27 mouse cellular contexts compared by ENCODE assay signal in genomic region chr6:148845629-148846028, GRCm38 (mm10).
"Had no signal": no experiment of that assay in that cellular context is flagged by ENCODE, and none has a peak within 500 bp of the region (broad histone marks: within the 10 kb centered on the region; RNA-seq: fewer than 3 reads in every experiment).

No protein-coding gene starts in this region.

- H3K4me1 ChIP-seq: embryonic facial prominence, embryonic 10.5 days; embryonic facial prominence, embryonic 12.5 days; embryonic facial prominence, embryonic 13.5 days; embryonic facial prominence, embryonic 15.5 days; forebrain, embryonic 10.5 days; forebrain, embryonic 12.5 days; forebrain, embryonic 13.5 days; forebrain, embryonic 15.5 days; heart, embryonic 10.5 days had no signal

- H3K27ac ChIP-seq: embryonic facial prominence, embryonic 10.5 days; embryonic facial prominence, embryonic 12.5 days; embryonic facial prominence, embryonic 13.5 days; embryonic facial prominence, embryonic 15.5 days; forebrain, embryonic 10.5 days; forebrain, embryonic 12.5 days; forebrain, embryonic 13.5 days; forebrain, embryonic 15.5 days; gastrocnemius, adult 2 months; heart, adult 2 months; heart, embryonic 10.5 days had no signal

- H3K9ac ChIP-seq: embryonic facial prominence, embryonic 12.5 days; embryonic facial prominence, embryonic 13.5 days; embryonic facial prominence, embryonic 15.5 days; forebrain, embryonic 12.5 days; forebrain, embryonic 13.5 days; forebrain, embryonic 15.5 days; forebrain, postnatal 0 days had no signal

- H3K4me3 ChIP-seq: embryonic facial prominence, embryonic 10.5 days; embryonic facial prominence, embryonic 12.5 days; embryonic facial prominence, embryonic 13.5 days; embryonic facial prominence, embryonic 15.5 days; erythroblast, embryonic 14.5 days; forebrain, embryonic 10.5 days; forebrain, embryonic 12.5 days; forebrain, embryonic 13.5 days; forebrain, embryonic 15.5 days; gastrocnemius, adult 2 months; heart, adult 2 months; heart, embryonic 10.5 days had no signal

- H3K27me3 ChIP-seq: embryonic facial prominence, embryonic 12.5 days; embryonic facial prominence, embryonic 13.5 days; embryonic facial prominence, embryonic 15.5 days; forebrain, embryonic 12.5 days; forebrain, embryonic 13.5 days; forebrain, embryonic 15.5 days had no signal

- ATAC-seq: forebrain, embryonic 13.5 days; forebrain, embryonic 14.5 days; forebrain, embryonic 15.5 days; forebrain, embryonic 16.5 days; forebrain, postnatal 0 days had no signal

- DNase-seq: cerebellum, adult 9-11 months; cerebellum, postnatal 10 days; cerebellum, postnatal 14 days; cerebellum, postnatal 25 days; cerebellum, postnatal 36 days; embryo, embryonic 11 days; forebrain, postnatal 0 days; gastrocnemius, adult 2 months; gastrocnemius, postnatal 10 days; gastrocnemius, postnatal 14 days; gastrocnemius, postnatal 25 days; gastrocnemius, postnatal 36 days; heart, adult 11 months; heart, adult 18-20 months; heart, adult 2 months had no signal

- H3K4me2 ChIP-seq: embryonic facial prominence, embryonic 12.5 days; embryonic facial prominence, embryonic 13.5 days; embryonic facial prominence, embryonic 15.5 days; forebrain, embryonic 12.5 days; forebrain, embryonic 13.5 days; forebrain, embryonic 15.5 days had no signal

- H3K9me3 ChIP-seq: embryonic facial prominence, embryonic 10.5 days; embryonic facial prominence, embryonic 12.5 days; embryonic facial prominence, embryonic 13.5 days; embryonic facial prominence, embryonic 15.5 days; forebrain, embryonic 10.5 days; forebrain, embryonic 12.5 days; forebrain, embryonic 13.5 days; forebrain, embryonic 15.5 days; heart, embryonic 10.5 days had no signal

- H3K36me3 ChIP-seq: embryonic facial prominence, embryonic 12.5 days; forebrain, embryonic 15.5 days had no signal
